Mouse (Mus musculus): Measurements from ENCODE around the gene Scrt2. TPM values are rescaled to one million over a fixed set of nuclear protein-coding genes. Genes with fewer than 3 reads are reported as not detected.

Gene Scrt2
- total RNA-seq (2023): not detected

DNA sequence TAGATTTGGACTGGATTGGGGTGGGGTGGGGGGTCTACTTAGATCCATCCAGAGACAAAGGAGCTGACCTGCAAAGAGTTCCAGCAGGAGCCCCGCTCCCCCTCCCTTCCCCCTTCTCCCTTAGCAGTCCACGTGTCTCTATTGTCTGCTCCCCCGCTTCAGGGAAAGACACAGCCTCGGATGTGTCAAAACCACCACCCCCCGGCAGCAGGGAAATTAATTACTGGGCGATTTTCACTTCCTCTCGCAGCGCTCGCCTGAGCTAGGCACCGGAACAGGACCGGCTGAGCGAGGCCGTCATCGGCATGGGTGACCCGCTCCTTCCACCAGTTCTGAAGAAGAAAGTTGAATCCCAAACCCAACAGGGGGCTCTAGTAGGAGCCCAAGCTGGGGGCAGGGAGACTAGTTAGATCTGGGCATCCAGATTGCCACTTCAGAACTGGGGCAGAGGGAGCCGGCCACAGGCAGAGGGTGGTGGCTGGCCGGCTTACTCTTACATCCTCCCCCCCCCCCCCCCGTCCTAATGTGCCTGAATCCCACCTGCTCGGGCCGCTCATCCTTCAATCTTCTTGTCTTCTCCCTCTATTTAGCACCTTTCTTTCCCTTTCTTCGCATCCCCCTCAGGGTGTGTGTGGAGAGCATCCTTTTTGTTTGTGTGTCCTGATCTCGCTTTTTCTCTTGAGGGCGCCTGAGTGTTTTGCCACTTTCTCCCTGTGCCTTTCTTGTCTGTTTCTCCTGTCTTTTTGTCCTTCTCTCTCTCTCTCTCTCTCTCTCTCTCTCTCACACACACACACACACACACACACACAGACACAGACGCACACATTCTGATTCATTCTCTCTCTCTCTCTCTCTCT, at the start of gene Scrt2:
TSS of gene Scrt2 (plus strand) at position 845 of the 857 bp plus-strand sequence.

DNA sequence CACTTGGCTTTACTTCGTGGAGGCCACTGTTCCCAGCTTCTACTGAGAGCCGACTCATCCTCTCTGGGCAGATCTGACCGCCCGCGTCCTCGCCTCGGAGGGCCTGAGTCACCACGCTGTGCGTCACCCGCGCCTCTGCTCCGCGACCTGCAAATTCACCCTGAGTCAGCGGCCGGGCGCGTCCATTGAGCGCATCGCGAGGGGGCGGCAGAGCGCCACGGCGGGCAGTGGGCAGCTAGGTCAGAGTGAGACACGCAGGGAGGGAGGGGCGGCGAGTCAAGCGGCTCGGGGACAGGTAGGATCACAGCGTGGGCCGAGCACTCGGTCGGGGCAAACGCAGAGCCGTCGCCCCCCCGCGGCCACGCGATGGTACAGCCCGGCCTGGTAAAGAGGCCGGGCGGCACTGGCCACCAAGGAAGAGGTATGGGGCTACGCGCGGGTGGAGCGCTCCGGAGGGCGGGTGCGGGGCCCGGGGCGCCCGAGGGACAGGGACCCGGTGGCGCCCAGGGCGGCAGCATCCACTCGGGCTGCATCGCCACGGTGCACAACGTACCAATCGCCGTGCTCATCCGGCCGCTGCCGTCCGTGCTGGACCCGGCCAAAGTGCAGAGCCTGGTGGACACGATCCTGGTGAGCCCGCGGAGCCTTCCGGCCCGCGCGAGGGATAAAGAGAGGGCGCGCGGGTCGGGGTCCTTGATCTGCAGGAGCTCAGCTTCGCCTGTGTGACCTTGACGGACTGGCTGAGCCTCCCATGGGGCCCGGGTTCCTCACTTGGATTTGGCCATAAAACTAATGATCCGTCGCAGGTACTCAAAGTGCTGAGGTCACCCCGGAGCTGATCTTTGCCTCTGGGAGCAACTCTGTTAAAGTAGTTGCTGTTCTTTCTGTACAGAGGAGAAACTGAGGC, 24.2 kb downstream of the Scrt2 start, which contains the start of gene Srxn1:
TSS of gene Srxn1 (plus strand) at position 199 of the 907 bp plus-strand sequence.

DNA sequence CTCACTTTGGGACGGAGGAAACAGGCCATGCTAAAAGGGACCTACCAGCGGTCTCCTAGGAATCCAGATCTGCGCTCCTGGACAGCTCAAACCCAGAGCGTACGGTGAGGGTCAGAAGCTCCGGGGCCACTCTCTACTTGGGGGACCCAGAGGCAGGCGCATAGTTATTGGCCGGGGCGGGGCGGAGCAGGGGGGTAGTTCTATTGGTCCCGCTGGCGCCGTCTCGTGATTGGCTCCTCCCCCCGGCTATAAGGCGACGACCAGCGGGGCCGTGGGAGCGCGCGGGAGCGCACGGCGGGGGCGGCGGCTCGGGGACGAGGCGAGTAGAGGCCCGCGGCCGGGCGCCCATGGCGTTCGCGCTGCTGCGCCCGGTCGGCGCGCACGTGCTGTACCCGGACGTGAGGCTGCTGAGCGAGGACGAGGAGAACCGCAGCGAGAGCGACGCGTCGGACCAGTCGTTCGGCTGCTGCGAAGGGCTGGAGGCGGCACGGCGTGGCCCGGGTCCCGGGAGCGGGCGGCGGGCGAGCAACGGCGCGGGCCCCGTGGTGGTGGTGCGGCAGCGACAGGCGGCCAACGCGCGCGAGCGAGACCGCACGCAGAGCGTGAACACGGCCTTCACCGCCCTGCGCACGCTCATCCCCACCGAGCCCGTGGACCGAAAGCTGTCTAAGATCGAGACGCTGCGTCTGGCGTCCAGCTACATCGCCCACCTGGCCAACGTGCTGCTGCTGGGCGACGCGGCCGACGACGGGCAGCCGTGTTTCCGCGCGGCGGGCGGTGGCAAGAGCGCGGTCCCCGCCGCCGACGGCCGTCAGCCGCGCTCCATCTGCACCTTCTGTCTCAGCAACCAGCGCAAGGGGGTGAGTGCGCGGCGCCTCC, 62.2 kb downstream of the Scrt2 start, which contains the start of gene Tcf15:
TSS of gene Tcf15 (plus strand) at position 283 of the 879 bp plus-strand sequence.

Other genes with a start within 250 kb of the Scrt2 start
- gene Rspo4, start 238.6 kb upstream of the Scrt2 start, total RNA-seq (2023): not detected
- not detected for gene Angpt4, start 170.3 kb upstream of the Scrt2 start, total RNA-seq (2023)
- gene Fam110a, start 101.3 kb upstream of the Scrt2 start, total RNA-seq (2023): 10 to 100 TPM; 21.1 to 22.6 TPM
- gene Slc52a3, start 85.0 kb upstream of the Scrt2 start, total RNA-seq (2023): 1 to 10 TPM in 1 of 2 experiments, under 1 TPM in 1; 0.55 to 1.4 TPM
- 1 to 10 TPM; 3.6 to 8.7 TPM for gene Srxn1, start 24.0 kb downstream of the Scrt2 start, total RNA-seq (2023)
- gene Tcf15, start 62.0 kb downstream of the Scrt2 start, total RNA-seq (2023): not detected
- gene Csnk2a1, start 145.3 kb downstream of the Scrt2 start, total RNA-seq (2023): 10 to 100 TPM; 57.8 to 58.7 TPM
- gene Tbc1d20, start 212.3 kb downstream of the Scrt2 start, total RNA-seq (2023): 10 to 100 TPM; 77.3 to 78.6 TPM

All from neutrophil, adult 59 days (primary cell).